Mouse (Mus musculus) layer of hippocampus, adult 9-10 months (tissue): ENCODE measurements around the gene Cpt1a.

ENCODE experiments used
- DNase-seq: peaks from one replicate; pipeline ENCODE4 v3.0.0; 2022; ENCODE audit warnings: low spot score

Cpt1a gene

GRCm38 (mm10) chr19:3322261-3322969 lies at the start of gene Cpt1a:
Cpt1a (plus strand) TSS chr19:3322334.
- no peak for DNase-seq

- no peak for DNase-seq
Observed at GRCm38 (mm10) chr19:3273331-3273730, 48.8 kb upstream of the Cpt1a start.

GRCm38 (mm10) chr19:3275744-3276365 lies 46.3 kb upstream of the Cpt1a start:
- DNase-seq: no peak

GRCm38 (mm10) chr19:3281886-3282285 lies 40.2 kb upstream of the Cpt1a start:
- DNase-seq: no peak

- peak; percentile 84 for DNase-seq
Observed at GRCm38 (mm10) chr19:3282572-3283467, 39.3 kb upstream of the Cpt1a start, which contains the start of the genes Mrpl21 and Ighmbp2. Mrpl21 (plus strand) TSS chr19:3282901. Ighmbp2 (minus strand) TSS chr19:3283017.

GRCm38 (mm10) chr19:3289006-3289405 lies 33.1 kb upstream of the Cpt1a start:
- no peak for DNase-seq

- DNase-seq: no peak
Observed at GRCm38 (mm10) chr19:3292028-3292427, 30.1 kb upstream of the Cpt1a start.

GRCm38 (mm10) chr19:3292993-3293392 lies 29.1 kb upstream of the Cpt1a start:
- no peak for DNase-seq

- DNase-seq: no peak
Observed at GRCm38 (mm10) chr19:3295245-3295644, 26.9 kb upstream of the Cpt1a start.

GRCm38 (mm10) chr19:3297034-3297433 lies 25.1 kb upstream of the Cpt1a start:
- no peak for DNase-seq

- DNase-seq: no peak
Observed at GRCm38 (mm10) chr19:3297775-3298174, 24.4 kb upstream of the Cpt1a start.

- DNase-seq: no peak
Observed at GRCm38 (mm10) chr19:3304017-3304416, 18.1 kb upstream of the Cpt1a start.

GRCm38 (mm10) chr19:3307175-3307949 lies 14.8 kb upstream of the Cpt1a start:
- no peak for DNase-seq

GRCm38 (mm10) chr19:3319341-3319740 lies 2.8 kb upstream of the Cpt1a start:
- DNase-seq: no peak

GRCm38 (mm10) chr19:3320086-3320485 lies 2.0 kb upstream of the Cpt1a start:
- no peak for DNase-seq

- DNase-seq: no peak
Observed at GRCm38 (mm10) chr19:3320801-3321200, 1.3 kb upstream of the Cpt1a start.

- no peak for DNase-seq
Observed at GRCm38 (mm10) chr19:3321617-3322016, 517 bp upstream of the Cpt1a start.

- DNase-seq: peak; percentile 21
Observed at GRCm38 (mm10) chr19:3323201-3323621, 1.1 kb downstream of the Cpt1a start.

GRCm38 (mm10) chr19:3323753-3324270 lies 1.7 kb downstream of the Cpt1a start:
- no peak for DNase-seq

- peak; percentile 8 for DNase-seq
Observed at GRCm38 (mm10) chr19:3324271-3324811, 2.2 kb downstream of the Cpt1a start.
